In the genomic region with DNA sequence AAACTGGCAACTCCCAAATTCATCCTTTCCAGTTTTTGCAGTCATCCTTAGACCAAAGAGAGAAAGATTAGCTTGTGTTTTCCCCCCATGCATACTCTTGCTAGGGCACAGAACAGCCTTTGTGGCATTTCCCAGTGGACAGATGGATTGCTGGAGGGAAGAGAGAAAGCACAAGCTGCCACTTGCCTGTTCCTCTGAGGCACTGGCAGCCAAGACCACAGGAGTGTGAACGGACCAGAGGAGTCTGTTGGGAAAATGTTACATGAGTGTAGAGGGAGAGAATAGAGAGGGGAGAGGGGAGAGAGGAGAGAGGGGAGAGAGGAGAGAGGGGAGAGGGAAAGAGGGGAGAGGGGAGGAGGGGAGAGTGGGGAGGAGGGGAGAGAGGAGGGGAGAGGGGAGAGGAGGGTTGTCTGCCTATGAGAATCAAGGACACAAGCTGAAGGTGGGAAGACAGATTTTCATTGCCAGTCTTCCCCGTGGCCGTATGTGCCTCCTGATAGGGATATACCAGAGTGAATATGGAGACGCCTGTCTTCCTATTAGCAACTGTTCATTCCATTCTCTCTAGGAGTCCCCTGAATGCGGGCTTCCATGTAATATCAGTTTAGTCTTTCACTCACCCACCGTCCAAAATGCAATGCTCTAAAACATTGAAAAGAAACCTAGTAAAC, we compare ENCODE assay signal across 16 mouse cellular contexts. TPM values are rescaled to one million over a fixed set of nuclear protein-coding genes. Genes with fewer than 3 reads are reported as not detected.
DNase-seq lines count a peak whose midpoint lies in the region; ATAC-seq and TF ChIP-seq lines count a peak whose summit lies in the region.
"Had no signal": no experiment of that assay in that cellular context is flagged by ENCODE, and none has a peak within 500 bp of the region (broad histone marks: within the 10 kb centered on the region; RNA-seq: fewer than 3 reads in every experiment).

No protein-coding gene starts in this region.

- no peak overlapping the region for H3K4me3 ChIP-seq in hindbrain, embryonic 11.5 days (ENCODE audit: low read depth, low read length)
- no peak overlapping the region for H3K4me3 ChIP-seq in hindbrain, embryonic 10.5 days
- H3K4me3 ChIP-seq in forebrain, postnatal 0 days (ENCODE audit: low read depth, low read length), result no peak overlapping the region

- no peaks in the 10 kb centered on the region for H3K4me1 ChIP-seq in hindbrain, embryonic 11.5 days (replicated peaks; ENCODE audit: control insufficient read depth, insufficient read depth, low read length)
- H3K4me1 ChIP-seq in hindbrain, embryonic 10.5 days (replicated peaks), result no peaks in the 10 kb centered on the region
- no peaks in the 10 kb centered on the region for H3K4me1 ChIP-seq in forebrain, postnatal 0 days (ENCODE audit: insufficient read depth)

- H3K9me3 ChIP-seq in hindbrain, embryonic 11.5 days (ENCODE audit: control insufficient read depth, low read length), result no peaks in the 10 kb centered on the region
- no peaks in the 10 kb centered on the region for H3K9me3 ChIP-seq in hindbrain, embryonic 10.5 days
- H3K9me3 ChIP-seq in forebrain, postnatal 0 days (ENCODE audit: low read length), result no peaks in the 10 kb centered on the region
- H3K9me3 ChIP-seq: G1E had no signal

- H3K27ac ChIP-seq in hindbrain, embryonic 11.5 days (ENCODE audit: low read depth, low read length), result no peak overlapping the region
- H3K27ac ChIP-seq in hindbrain, embryonic 10.5 days, result no peak overlapping the region
- H3K27ac ChIP-seq in forebrain, postnatal 0 days (ENCODE audit: low read depth, low read length), result no peak overlapping the region
- H3K27ac ChIP-seq: liver, embryonic 14.5 days had no signal

- ATAC-seq in hindbrain, embryonic 11.5 days (ENCODE audit: low FRiP score), result peak; percentile 25; the same call in 1 of the 2 replicates
- ATAC-seq in forebrain, postnatal 0 days, result peak; percentile 96

- TF ChIP-seq CTCF in forebrain, postnatal 0 days (IDR thresholded peaks at IDR 0.05; ENCODE audit: low read depth), result no peak

- H3K36me3 ChIP-seq in hindbrain, embryonic 11.5 days (ENCODE audit: control insufficient read depth, insufficient read depth, low read length), result no peaks in the 10 kb centered on the region
- no peaks in the 10 kb centered on the region for H3K36me3 ChIP-seq in hindbrain, embryonic 10.5 days
- no peaks in the 10 kb centered on the region for H3K36me3 ChIP-seq in forebrain, postnatal 0 days (ENCODE audit: insufficient read depth)
- H3K36me3 ChIP-seq: G1E had no signal

- DNase-seq in hindbrain, embryonic 11.5 days (ENCODE audit: low spot score), result no peak
- no peak for DNase-seq in hindbrain, embryonic 10.5 days (ENCODE audit: low spot score)
- DNase-seq in right cerebral cortex, postnatal 4 days, result peak; percentile 13
- DNase-seq in right cerebral cortex, adult 18-20 months, result no peak
- peak; percentile 69 for DNase-seq in forebrain, postnatal 0 days
- DNase-seq in spleen, adult 12 weeks (ENCODE audit: low spot score), result no peak
- DNase-seq in kidney, postnatal 36 days, result no peak
- no peak for DNase-seq in adrenal gland, postnatal 4 days (ENCODE audit: low spot score in 2 of 2)
- DNase-seq: heart, adult 11 months; heart, postnatal 10 days; kidney, adult 18-20 months; lung, postnatal 4 days; thymus, postnatal 14 days had no signal

- H3K9ac ChIP-seq in hindbrain, embryonic 11.5 days (ENCODE audit: low read depth, low read length), result no peak overlapping the region
- H3K9ac ChIP-seq in forebrain, postnatal 0 days, result no peak overlapping the region
- H3K9ac ChIP-seq: liver, embryonic 14.5 days had no signal

- H3K4me2 ChIP-seq in hindbrain, embryonic 11.5 days (replicated peaks; ENCODE audit: low read depth, low read length), result no peak overlapping the region
- H3K4me2 ChIP-seq in forebrain, postnatal 0 days (ENCODE audit: low read depth), result no peak overlapping the region

- no peaks in the 10 kb centered on the region for H3K27me3 ChIP-seq in hindbrain, embryonic 11.5 days (ENCODE audit: control insufficient read depth, insufficient read depth, low read length)
- no peaks in the 10 kb centered on the region for H3K27me3 ChIP-seq in hindbrain, embryonic 10.5 days (ENCODE audit: insufficient read depth, poor library complexity, severe bottlenecking)
- H3K27me3 ChIP-seq in forebrain, postnatal 0 days (ENCODE audit: insufficient read depth, low read length), result no peaks in the 10 kb centered on the region

- WGBS in hindbrain, embryonic 11.5 days, result 73% methylated on average over 6 of the region's 6 CpGs
- WGBS in hindbrain, embryonic 10.5 days, result 76% methylated on average over 6 of the region's 6 CpGs
- WGBS in forebrain, postnatal 0 days, result 45% methylated on average over 6 of the region's 6 CpGs

RNA-seq across cellular contexts. Expression of a gene that starts 27.1 kb away (rescaled TPM):
- polyA plus RNA-seq in hindbrain, embryonic 11.5 days (2014; fragmentation: Nextera tagmentation; extraction: Ambion mirVana), result not detected in 2 replicates
- polyA plus RNA-seq in hindbrain, embryonic 10.5 days (2016; fragmentation: Nextera tagmentation; extraction: Ambion mirVana), result not detected in 2 replicates
- total RNA-seq in forebrain, postnatal 0 days (2014; rRNA removed), result not detected in 2 replicates
- 0.08 and 0.24 TPM in 2 replicates for polyA plus RNA-seq in forebrain, postnatal 0 days (2015; fragmentation: Nextera tagmentation; extraction: Ambion mirVana)
- total RNA-seq in adrenal gland, postnatal 4 days (2021), result not detected
- total RNA-seq: G1E; heart, postnatal 10 days; left cerebral cortex, postnatal 25 days had no signal
- polyA plus RNA-seq: G1E; liver, embryonic 14.5 days had no signal

RNA-seq across cellular contexts. Expression of a gene that starts 27.1 kb away (rescaled TPM):
- polyA plus RNA-seq in hindbrain, embryonic 11.5 days (2014; fragmentation: Nextera tagmentation; extraction: Ambion mirVana), result 10.5 and 12.2 TPM in 2 replicates
- polyA plus RNA-seq in hindbrain, embryonic 10.5 days (2016; fragmentation: Nextera tagmentation; extraction: Ambion mirVana), result 9.0 and 9.4 TPM in 2 replicates
- 18.5 and 24.9 TPM in 2 replicates for total RNA-seq in forebrain, postnatal 0 days (2014; rRNA removed)
- polyA plus RNA-seq in forebrain, postnatal 0 days (2015; fragmentation: Nextera tagmentation; extraction: Ambion mirVana), result 11.5 and 14.3 TPM in 2 replicates
- total RNA-seq in adrenal gland, postnatal 4 days (2021), result 10 to 100 TPM in 1 of 2 experiments, 1 to 10 TPM in 1; 10.0 to 12.4 TPM

Comparison
In these comparisons a context has a peak if more than half of its experiments do, and no peak if none do; other contexts are left out.
1. DNase-seq: peak in right cerebral cortex, postnatal 4 days (single experiment) and forebrain, postnatal 0 days (single experiment); none in hindbrain, embryonic 11.5 days (single experiment), hindbrain, embryonic 10.5 days (single experiment), right cerebral cortex, adult 18-20 months (single experiment), spleen, adult 12 weeks (single experiment), kidney, postnatal 36 days (0 of 2) and adrenal gland, postnatal 4 days (0 of 2).